9 mouse cellular contexts compared by ENCODE assay signal in the genomic region with DNA sequence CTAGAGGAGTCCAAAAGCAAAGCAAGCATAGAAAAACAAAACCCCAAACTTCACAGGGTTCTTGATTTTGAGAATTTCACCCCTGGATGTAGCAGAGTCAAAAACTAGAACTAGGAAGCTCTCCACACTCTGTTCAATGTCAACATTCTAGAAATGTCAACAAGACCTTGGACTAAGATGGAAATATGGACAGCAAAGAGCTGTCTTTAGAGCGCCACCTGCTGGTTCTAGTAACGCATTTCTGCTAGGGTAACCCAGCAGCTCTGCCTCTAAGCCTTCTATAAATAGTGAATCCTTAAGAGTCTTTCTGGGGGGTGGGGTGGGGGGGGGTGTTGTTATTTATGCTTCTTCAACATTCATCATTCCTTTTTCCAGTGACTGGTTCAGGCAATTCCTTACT. TPM values are rescaled to one million over a fixed set of nuclear protein-coding genes. Genes with fewer than 3 reads are reported as not detected.
DNase-seq lines count a peak whose midpoint lies in the region; ATAC-seq and TF ChIP-seq lines count a peak whose summit lies in the region.
"Had no signal": no experiment of that assay in that cellular context is flagged by ENCODE, and none has a peak within 500 bp of the region (broad histone marks: within the 10 kb centered on the region; RNA-seq: fewer than 3 reads in every experiment).

No protein-coding gene starts in this region.

- H3K4me2 ChIP-seq in forebrain, embryonic 11.5 days (ENCODE audit: low read depth, low read length, severe bottlenecking) = no peak overlapping the region
- no peak overlapping the region for H3K4me2 ChIP-seq in forebrain, embryonic 15.5 days (replicated peaks)
- H3K4me2 ChIP-seq in intestine, embryonic 16.5 days (ENCODE audit: low read depth, low read length) = no peak overlapping the region
- H3K4me2 ChIP-seq in lung, postnatal 0 days (replicated peaks; ENCODE audit: low read depth, low read length) = no peak overlapping the region

- no peaks in the 10 kb centered on the region for H3K9me3 ChIP-seq in forebrain, embryonic 11.5 days (ENCODE audit: control insufficient read depth, low read length)
- H3K9me3 ChIP-seq in forebrain, embryonic 15.5 days = no peaks in the 10 kb centered on the region
- H3K9me3 ChIP-seq in intestine, embryonic 16.5 days (ENCODE audit: control insufficient read depth, low read length) = no peaks in the 10 kb centered on the region
- no peaks in the 10 kb centered on the region for H3K9me3 ChIP-seq in lung, postnatal 0 days (ENCODE audit: low read length)

- 0% methylated on average over 2 of the region's 2 CpGs for WGBS in forebrain, embryonic 11.5 days
- 0% methylated on average over 2 of the region's 2 CpGs for WGBS in forebrain, embryonic 15.5 days
- WGBS in thymus, adult 2 months = 0% methylated on average over 2 of the region's 2 CpGs
- 0% methylated on average over 2 of the region's 2 CpGs for WGBS in intestine, embryonic 16.5 days
- 0% methylated on average over 2 of the region's 2 CpGs for WGBS in lung, postnatal 0 days

- H3K9ac ChIP-seq in forebrain, embryonic 11.5 days (ENCODE audit: low read length) = no peak overlapping the region
- no peak overlapping the region for H3K9ac ChIP-seq in forebrain, embryonic 15.5 days (replicated peaks)
- H3K9ac ChIP-seq in intestine, embryonic 16.5 days (ENCODE audit: low read depth, low read length) = no peak overlapping the region
- H3K9ac ChIP-seq in lung, postnatal 0 days (replicated peaks; ENCODE audit: low read depth) = no peak overlapping the region

- no peak for TF ChIP-seq POLR2A in thymus, adult 2 months (IDR thresholded peaks at IDR 0.05; ENCODE audit: control insufficient read depth, extremely low read depth, insufficient read depth, low read length, poor library complexity)

- no peak overlapping the region for H3K4me3 ChIP-seq in forebrain, embryonic 11.5 days (ENCODE audit: low read depth, low read length)
- H3K4me3 ChIP-seq in forebrain, embryonic 15.5 days = no peak overlapping the region
- no peak overlapping the region for H3K4me3 ChIP-seq in thymus, adult 2 months (ENCODE audit: control insufficient read depth, insufficient read depth, low read length)
- no peak overlapping the region for H3K4me3 ChIP-seq in intestine, embryonic 16.5 days (ENCODE audit: low read length)
- no peak overlapping the region for H3K4me3 ChIP-seq in lung, postnatal 0 days (ENCODE audit: low read depth, low read length)

- no peak for ATAC-seq in forebrain, embryonic 11.5 days (replicated peaks; ENCODE audit: low FRiP score)
- no peak for ATAC-seq in forebrain, embryonic 15.5 days (replicated peaks)
- ATAC-seq in intestine, embryonic 16.5 days = peak; percentile 60; the same call in 1 of the 2 replicates
- ATAC-seq in lung, postnatal 0 days = peak; percentile 46

- H3K27me3 ChIP-seq in forebrain, embryonic 11.5 days (ENCODE audit: control insufficient read depth, insufficient read depth, low read length) = no peaks in the 10 kb centered on the region
- no peaks in the 10 kb centered on the region for H3K27me3 ChIP-seq in forebrain, embryonic 15.5 days
- H3K27me3 ChIP-seq in thymus, adult 2 months (ENCODE audit: control insufficient read depth, insufficient read depth, low read length) = no peaks in the 10 kb centered on the region
- H3K27me3 ChIP-seq in intestine, embryonic 16.5 days (replicated peaks; ENCODE audit: control insufficient read depth, insufficient read depth, low read length) = no peaks in the 10 kb centered on the region
- H3K27me3 ChIP-seq in lung, postnatal 0 days (replicated peaks; ENCODE audit: insufficient read depth, low read length) = no peaks in the 10 kb centered on the region

- DNase-seq in forebrain, embryonic 11.5 days (ENCODE audit: low spot score) = peak; percentile 75
- DNase-seq in thymus, adult 2 months = peak; percentile 56
- DNase-seq in thymus, adult 18-20 months = no peak
- DNase-seq in embryo, embryonic 10 days (ENCODE audit: low spot score) = peak; percentile 88
- peak; percentile 92 for DNase-seq in lung, postnatal 0 days (ENCODE audit: low spot score)
- DNase-seq in spleen, postnatal 36 days (ENCODE audit: low spot score in 2 of 2) = peak; percentile 37 to 49

- H3K27ac ChIP-seq in forebrain, embryonic 11.5 days (ENCODE audit: low read depth, low read length) = no peak overlapping the region
- H3K27ac ChIP-seq in forebrain, embryonic 15.5 days (replicated peaks) = no peak overlapping the region
- no peak overlapping the region for H3K27ac ChIP-seq in thymus, adult 2 months (ENCODE audit: control insufficient read depth, insufficient read depth, low read length)
- H3K27ac ChIP-seq in intestine, embryonic 16.5 days (ENCODE audit: low read length) = no peak overlapping the region
- H3K27ac ChIP-seq in lung, postnatal 0 days (ENCODE audit: low read length) = no peak overlapping the region

- TF ChIP-seq EP300 in lung, postnatal 0 days (IDR thresholded peaks at IDR 0.05) = no peak

- H3K4me1 ChIP-seq in forebrain, embryonic 11.5 days (replicated peaks; ENCODE audit: control insufficient read depth, insufficient read depth, low read length) = no peaks in the 10 kb centered on the region
- no peaks in the 10 kb centered on the region for H3K4me1 ChIP-seq in forebrain, embryonic 15.5 days
- H3K4me1 ChIP-seq in thymus, adult 2 months (replicated peaks; ENCODE audit: control insufficient read depth, insufficient read depth, low read length) = peaks cover 5% of the 10 kb centered on the region
- no peaks in the 10 kb centered on the region for H3K4me1 ChIP-seq in intestine, embryonic 16.5 days (ENCODE audit: control insufficient read depth, insufficient read depth, low read length)
- peaks cover 9% of the 10 kb centered on the region; the same call in 1 of the 2 replicates for H3K4me1 ChIP-seq in lung, postnatal 0 days (ENCODE audit: insufficient read depth, low read depth, low read length)

- no peaks in the 10 kb centered on the region for H3K36me3 ChIP-seq in forebrain, embryonic 11.5 days (ENCODE audit: control insufficient read depth, insufficient read depth, low read length)
- H3K36me3 ChIP-seq in forebrain, embryonic 15.5 days = no peaks in the 10 kb centered on the region
- H3K36me3 ChIP-seq in thymus, adult 2 months (ENCODE audit: control insufficient read depth, insufficient read depth, low read length) = no peaks in the 10 kb centered on the region
- no peaks in the 10 kb centered on the region for H3K36me3 ChIP-seq in intestine, embryonic 16.5 days (ENCODE audit: control insufficient read depth, insufficient read depth, low read length)
- no peaks in the 10 kb centered on the region for H3K36me3 ChIP-seq in lung, postnatal 0 days (ENCODE audit: insufficient read depth, low read length)

- no peak for TF ChIP-seq CTCF in thymus, adult 2 months (IDR thresholded peaks at IDR 0.05; ENCODE audit: borderline replicate concordance, control insufficient read depth, extremely low read depth, insufficient read depth, low read length, poor library complexity)
- peak; percentile 89 for TF ChIP-seq CTCF in lung, postnatal 0 days (IDR thresholded peaks at IDR 0.05)

RNA-seq across cellular contexts. Expression of a gene that starts 3.2 kb away (rescaled TPM):
- 46.9 and 51.2 TPM in 2 replicates for polyA plus RNA-seq in forebrain, embryonic 11.5 days (2014; fragmentation: Nextera tagmentation; extraction: Ambion mirVana)
- 86.4 and 92.3 TPM in 2 replicates for polyA plus RNA-seq in forebrain, embryonic 15.5 days (2015; fragmentation: Nextera tagmentation; extraction: Ambion mirVana)
- 51.3 and 57.0 TPM in 2 replicates for polyA plus RNA-seq in thymus, adult 2 months (2012; rRNA removed)
- polyA plus RNA-seq in intestine, embryonic 16.5 days (2015; fragmentation: Nextera tagmentation; extraction: Ambion mirVana) = 70.4 and 73.6 TPM in 2 replicates
- 79.1 and 85.4 TPM in 2 replicates for polyA plus RNA-seq in lung, postnatal 0 days (2015; fragmentation: Nextera tagmentation; extraction: Ambion mirVana)

RNA-seq across cellular contexts. Expression of a gene that starts 13.5 kb away (rescaled TPM):
- polyA plus RNA-seq in forebrain, embryonic 11.5 days (2014; fragmentation: Nextera tagmentation; extraction: Ambion mirVana) = not detected in 2 replicates
- polyA plus RNA-seq in forebrain, embryonic 15.5 days (2015; fragmentation: Nextera tagmentation; extraction: Ambion mirVana) = 0.06 TPM in 1 of 2 replicates, not detected in the other
- 0.04 TPM in 1 of 2 replicates, not detected in the other for polyA plus RNA-seq in thymus, adult 2 months (2012; rRNA removed)
- polyA plus RNA-seq in intestine, embryonic 16.5 days (2015; fragmentation: Nextera tagmentation; extraction: Ambion mirVana) = 0.34 and 0.54 TPM in 2 replicates
- polyA plus RNA-seq in lung, postnatal 0 days (2015; fragmentation: Nextera tagmentation; extraction: Ambion mirVana) = 0.16 and 0.19 TPM in 2 replicates
- polyA plus RNA-seq: stomach, embryonic 14.5 days had no signal

RNA-seq across cellular contexts. Expression of a gene that starts 26.5 kb away (rescaled TPM):
- polyA plus RNA-seq in forebrain, embryonic 11.5 days (2014; fragmentation: Nextera tagmentation; extraction: Ambion mirVana) = 825 and 852 TPM in 2 replicates
- polyA plus RNA-seq in forebrain, embryonic 15.5 days (2015; fragmentation: Nextera tagmentation; extraction: Ambion mirVana) = 638 and 670 TPM in 2 replicates
- 869 and 1,133 TPM in 2 replicates for polyA plus RNA-seq in thymus, adult 2 months (2012; rRNA removed)
- polyA plus RNA-seq in intestine, embryonic 16.5 days (2015; fragmentation: Nextera tagmentation; extraction: Ambion mirVana) = 784 and 889 TPM in 2 replicates
- polyA plus RNA-seq in lung, postnatal 0 days (2015; fragmentation: Nextera tagmentation; extraction: Ambion mirVana) = 741 and 807 TPM in 2 replicates

RNA-seq across cellular contexts. Expression of a gene that starts 52.0 kb away (rescaled TPM):
- polyA plus RNA-seq in forebrain, embryonic 11.5 days (2014; fragmentation: Nextera tagmentation; extraction: Ambion mirVana) = not detected in 2 replicates
- 0.31 and 0.32 TPM in 2 replicates for polyA plus RNA-seq in forebrain, embryonic 15.5 days (2015; fragmentation: Nextera tagmentation; extraction: Ambion mirVana)
- 0.24 TPM in 1 of 2 replicates, not detected in the other for polyA plus RNA-seq in thymus, adult 2 months (2012; rRNA removed)
- polyA plus RNA-seq in intestine, embryonic 16.5 days (2015; fragmentation: Nextera tagmentation; extraction: Ambion mirVana) = not detected in 2 replicates
- not detected in 2 replicates for polyA plus RNA-seq in lung, postnatal 0 days (2015; fragmentation: Nextera tagmentation; extraction: Ambion mirVana)

Comparison
In these comparisons a context has a peak if more than half of its experiments do, and no peak if none do; other contexts are left out.
1. DNase-seq: peak in forebrain, embryonic 11.5 days (single experiment), thymus, adult 2 months (single experiment), embryo, embryonic 10 days (single experiment), lung, postnatal 0 days (single experiment) and spleen, postnatal 36 days (2 of 2); none in thymus, adult 18-20 months (0 of 2).
2. ATAC-seq: peak in intestine, embryonic 16.5 days (single experiment) and lung, postnatal 0 days (single experiment); none in forebrain, embryonic 11.5 days (single experiment) and forebrain, embryonic 15.5 days (single experiment).